Mouse (Mus musculus): ENCODE results near the gene Hoxd11.

The Hoxd11 gene

GRCm38 (mm10) chr2:74695813-74696430, 16.6 kb downstream of the Hoxd11 start:
- DNase-seq (ENCODE audit: low read depth) = no peak

GRCm38 (mm10) chr2:74696442-74697335, 17.3 kb downstream of the Hoxd11 start:
- DNase-seq (ENCODE audit: low read depth) = no peak

GRCm38 (mm10) chr2:74697567-74698121, 18.3 kb downstream of the Hoxd11 start, which contains the start of gene Hoxd9:
TSS of gene Hoxd9 (plus strand) at chr2:74697727.
- no peak for DNase-seq (ENCODE audit: low read depth)

GRCm38 (mm10) chr2:74698201-74699052, 19.1 kb downstream of the Hoxd11 start:
- no peak for DNase-seq (ENCODE audit: low read depth)

- no peak for DNase-seq (ENCODE audit: low read depth)
These were observed 19.7 kb downstream of the Hoxd11 start for GRCm38 (mm10) chr2:74699053-74699430.

- DNase-seq (ENCODE audit: low read depth) = no peak
These were observed 20.5 kb downstream of the Hoxd11 start for GRCm38 (mm10) chr2:74699664-74700545.

- DNase-seq (ENCODE audit: low read depth) = no peak
These were observed 21.3 kb downstream of the Hoxd11 start for GRCm38 (mm10) chr2:74700546-74701112.

- DNase-seq (ENCODE audit: low read depth) = peak; percentile 51
These were observed 22.8 kb downstream of the Hoxd11 start for GRCm38 (mm10) chr2:74701949-74702819.

GRCm38 (mm10) chr2:74702820-74703219, 23.5 kb downstream of the Hoxd11 start:
- DNase-seq (ENCODE audit: low read depth) = no peak

GRCm38 (mm10) chr2:74703317-74703716, 24.0 kb downstream of the Hoxd11 start:
- no peak for DNase-seq (ENCODE audit: low read depth)

GRCm38 (mm10) chr2:74703720-74704392, 24.5 kb downstream of the Hoxd11 start:
- no peak for DNase-seq (ENCODE audit: low read depth)

GRCm38 (mm10) chr2:74704393-74704998, 25.1 kb downstream of the Hoxd11 start, which contains the start of gene Hoxd8:
TSS of gene Hoxd8 (plus strand) at chr2:74704615.
- DNase-seq (ENCODE audit: low read depth) = no peak

GRCm38 (mm10) chr2:74704999-74705466, 25.7 kb downstream of the Hoxd11 start:
- no peak for DNase-seq (ENCODE audit: low read depth)

- DNase-seq (ENCODE audit: low read depth) = no peak
These were observed 26.2 kb downstream of the Hoxd11 start for GRCm38 (mm10) chr2:74705467-74706089.

- no peak for DNase-seq (ENCODE audit: low read depth)
These were observed 27.1 kb downstream of the Hoxd11 start for GRCm38 (mm10) chr2:74706393-74706960.

- no peak for DNase-seq (ENCODE audit: low read depth)
These were observed 28.2 kb downstream of the Hoxd11 start for GRCm38 (mm10) chr2:74707599-74707998.

- DNase-seq (ENCODE audit: low read depth) = no peak
These were observed 29.3 kb downstream of the Hoxd11 start for GRCm38 (mm10) chr2:74708676-74709075.

Measured in c-Kit-positive CD71-negative TER-119-negative erythroid progenitor cells, embryonic 14.5 days (primary cell).